Mouse (Mus musculus) kidney, embryonic 14.5 days (tissue): ENCODE results near the gene Zdhhc1. TPM values are rescaled to one million over a fixed set of nuclear protein-coding genes. Genes with fewer than 3 reads are reported as not detected.

Experiments used
- ATAC-seq: fragments of 200-750 bp; cut with Nextera tagmentation; 2 replicates; pipeline ENCODE4 v1.8.0; 2017; ENCODE audit warnings: moderate number of reproducible peaks, mild to moderate bottlenecking, moderate TSS enrichment, moderate library complexity; ENCODE audit not compliant: low FRiP score, low TSS enrichment
- H3K27ac ChIP-seq: fragments of 300-500 bp; sonication (generic); 2 replicates; pipeline ENCODE4 v1.5.1; 2014; ENCODE audit warnings: low read depth, mild to moderate bottlenecking, low read length, moderate library complexity, mixed read lengths
- H3K27me3 ChIP-seq: fragments of 300-500 bp; sonication (generic); 2 replicates; pipeline ENCODE4 v1.6.1; 2014; ENCODE audit warnings: mild to moderate bottlenecking, low read length; ENCODE audit not compliant: control insufficient read depth, insufficient read depth
- H3K36me3 ChIP-seq: fragments of 300-500 bp; sonication (generic); 2 replicates; pipeline ENCODE4 v1.6.1; 2014; ENCODE audit warnings: low read length, mixed read lengths; ENCODE audit not compliant: control insufficient read depth, insufficient read depth
- H3K4me1 ChIP-seq: fragments of 300-500 bp; sonication (generic); 2 replicates; pipeline ENCODE4 v1.6.1; 2014; ENCODE audit warnings: low read length, mixed read lengths; ENCODE audit not compliant: control insufficient read depth, insufficient read depth
- H3K4me2 ChIP-seq: fragments of 300-500 bp; sonication (generic); replicated peaks from 2 replicates; pipeline ENCODE4 v1.6.1; 2014; ENCODE audit warnings: low read depth, mild to moderate bottlenecking, low read length
- H3K4me3 ChIP-seq: fragments of 300-500 bp; sonication (generic); 2 replicates; pipeline ENCODE4 v1.5.1; 2014; ENCODE audit warnings: mild to moderate bottlenecking, low read length
- H3K9ac ChIP-seq: fragments of 300-500 bp; sonication (generic); 2 replicates; pipeline ENCODE4 v1.6.1; 2014; ENCODE audit warnings: low read depth, mild to moderate bottlenecking, low read length, moderate library complexity
- H3K9me3 ChIP-seq: fragments of 300-500 bp; sonication (generic); 2 replicates; pipeline ENCODE4 v1.6.1; 2016; ENCODE audit warnings: low read length; ENCODE audit not compliant: control insufficient read depth
- WGBS: fragments of 180-500 bp; shearing (Covaris S2); extraction: QIAGEN DNeasy Blood & Tissue Kit; methylation state at CpG from one replicate; pipeline ENCODE4 v1.1.7; 2014; 5-methylcytosine and 5-hydroxymethylcytosine counted together
- polyA plus RNA-seq: library from polyadenylated mRNA; unstranded; fragments of >200 nt; fragmentation: Nextera tagmentation; extraction: Ambion mirVana; gene quantifications from 2 replicates; pipeline ENCODE4 v1.2.1, GENCODE M21; 2014

Gene Zdhhc1
- polyA plus RNA-seq, 1 experiment from 2014 or later: 37.3 TPM

DNA sequence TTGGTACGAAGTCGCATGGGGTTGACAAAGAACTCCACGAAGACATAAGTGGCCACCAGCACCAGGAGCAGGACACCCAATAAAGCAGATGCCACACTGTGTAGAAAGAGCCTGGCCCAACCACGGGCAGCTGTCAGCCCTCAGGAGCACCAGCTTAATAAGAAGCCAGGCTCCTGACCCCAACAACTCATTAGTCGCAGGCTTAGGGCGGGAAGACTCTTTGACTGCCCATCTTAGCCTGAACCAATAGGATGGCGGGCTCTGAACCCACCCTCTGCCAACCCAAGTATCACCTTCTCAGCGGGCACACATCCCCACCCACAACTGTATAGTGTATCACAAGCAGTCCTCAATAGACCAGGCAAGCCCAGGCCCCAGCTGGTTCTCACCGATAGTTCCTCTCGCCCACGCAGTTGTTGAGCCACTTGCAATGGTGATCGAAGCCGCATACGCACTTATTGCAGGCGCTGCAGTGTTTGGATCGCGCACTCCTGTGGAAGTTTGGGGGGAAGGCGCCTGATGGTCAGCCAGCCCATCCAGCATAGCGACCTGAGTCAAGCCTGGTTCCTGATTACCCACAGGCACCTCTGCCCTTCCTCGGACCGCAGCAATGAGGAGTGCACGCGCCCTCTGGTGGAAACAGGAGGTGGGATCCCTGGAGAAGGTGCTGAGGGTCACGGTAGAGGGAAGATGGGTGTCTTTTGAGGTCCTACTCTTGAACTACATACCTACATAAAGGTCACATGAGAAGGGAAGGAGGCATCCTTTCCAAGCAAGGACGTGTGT, 19.9 kb downstream of the Zdhhc1 start:
- Histone ChIP-seq H3K9ac (no peak overlapping the region), H3K4me1 (peaks cover 18% of the 10 kb centered on the region), H3K36me3 (peaks cover 13% of the 10 kb centered on the region), H3K9me3 (no peaks in the 10 kb centered on the region), H3K27ac (no peak overlapping the region), H3K4me2 (no peak overlapping the region), H3K27me3 (peaks cover 4% of the 10 kb centered on the region), H3K4me3 (no peak overlapping the region)
- peak; percentile 7; the same call in 1 of the 2 replicates for ATAC-seq
- 42% methylated on average over 25 of the region's 25 CpGs for WGBS

DNA sequence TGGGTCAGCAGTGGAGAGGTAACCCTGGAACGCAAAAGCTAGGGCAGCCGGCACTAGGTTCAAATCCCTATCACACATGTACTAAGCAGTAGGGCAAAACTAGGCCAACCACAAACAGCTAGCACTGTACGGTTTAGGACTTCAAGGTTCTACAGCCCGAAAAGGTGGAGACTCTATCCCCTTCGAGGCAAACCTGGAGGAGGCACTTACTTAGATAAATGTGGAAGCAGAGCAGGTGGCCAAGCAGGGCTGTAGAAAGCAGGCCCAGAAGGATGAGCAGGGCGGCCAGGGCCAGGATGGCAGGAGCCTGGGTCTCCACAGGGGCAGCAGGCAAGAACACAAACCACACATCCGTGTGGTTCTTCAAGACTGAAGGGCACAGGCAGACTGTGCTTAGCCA, 20.5 kb downstream of the Zdhhc1 start:
- H3K27me3 ChIP-seq: peaks cover 4% of the 10 kb centered on the region
- WGBS: 93% methylated on average over 7 of the region's 7 CpGs
- H3K36me3 ChIP-seq: peaks cover 13% of the 10 kb centered on the region
- H3K4me1 ChIP-seq: peaks cover 18% of the 10 kb centered on the region
- H3K4me2 ChIP-seq: no peak overlapping the region
- no peak overlapping the region for H3K4me3 ChIP-seq
- ATAC-seq: no peak
- H3K27ac ChIP-seq: no peak overlapping the region
- H3K9ac ChIP-seq: no peak overlapping the region
- no peaks in the 10 kb centered on the region for H3K9me3 ChIP-seq

DNA sequence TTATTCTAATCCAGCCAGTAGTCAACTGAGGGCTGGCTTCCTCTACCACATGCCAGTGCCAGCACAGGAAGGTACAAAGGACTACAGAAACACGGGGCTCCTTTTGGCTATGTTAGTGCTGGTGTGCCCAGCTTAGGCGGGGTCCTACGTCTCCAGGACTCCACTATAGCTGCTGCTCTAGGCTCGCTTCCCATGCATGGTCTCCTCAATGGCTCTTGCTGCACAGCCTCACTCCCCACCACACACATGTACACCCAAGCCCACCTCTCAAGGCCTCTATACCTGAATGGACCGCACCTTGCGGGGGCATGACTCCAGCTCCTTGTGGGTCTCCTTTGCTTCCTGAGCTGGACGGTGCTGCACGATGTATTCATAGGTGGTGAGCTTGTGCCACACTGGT, 21.0 kb downstream of the Zdhhc1 start:
- Histone ChIP-seq H3K9me3 (no peaks in the 10 kb centered on the region), H3K4me1 (peaks cover 18% of the 10 kb centered on the region), H3K4me3 (no peak overlapping the region), H3K27ac (no peak overlapping the region), H3K4me2 (no peak overlapping the region), H3K27me3 (peaks cover 4% of the 10 kb centered on the region), H3K9ac (no peak overlapping the region), H3K36me3 (peaks cover 13% of the 10 kb centered on the region)
- ATAC-seq: no peak
- WGBS: 94% methylated on average over 8 of the region's 8 CpGs

DNA sequence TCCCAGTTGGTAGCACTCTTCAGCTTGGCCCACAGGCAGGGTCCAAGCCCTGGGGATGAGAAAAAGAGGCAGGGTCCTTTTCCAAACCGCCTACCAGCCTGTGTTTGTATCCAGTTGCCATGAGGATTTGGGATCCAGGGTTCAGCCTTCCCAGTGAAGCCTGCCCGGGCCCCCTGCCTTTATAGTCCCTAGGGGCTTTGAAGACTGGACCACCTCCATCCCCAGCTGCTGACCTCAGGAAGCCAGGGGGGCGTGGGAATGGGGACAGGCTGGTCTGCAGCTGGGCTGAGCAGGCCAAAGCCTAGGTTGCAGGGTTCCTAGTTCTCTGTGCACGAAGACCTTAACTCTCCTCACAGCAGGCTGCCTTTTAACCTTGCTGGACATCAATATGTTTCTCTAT, 21.4 kb downstream of the Zdhhc1 start:
- ATAC-seq: no peak
- no peak overlapping the region for H3K4me3 ChIP-seq
- peaks cover 4% of the 10 kb centered on the region for H3K27me3 ChIP-seq
- WGBS: 50% methylated on average over 4 of the region's 4 CpGs
- peaks cover 13% of the 10 kb centered on the region for H3K36me3 ChIP-seq
- H3K9me3 ChIP-seq: no peaks in the 10 kb centered on the region
- no peak overlapping the region for H3K9ac ChIP-seq
- no peak overlapping the region for H3K4me2 ChIP-seq
- H3K27ac ChIP-seq: no peak overlapping the region
- peaks cover 23% of the 10 kb centered on the region for H3K4me1 ChIP-seq

DNA sequence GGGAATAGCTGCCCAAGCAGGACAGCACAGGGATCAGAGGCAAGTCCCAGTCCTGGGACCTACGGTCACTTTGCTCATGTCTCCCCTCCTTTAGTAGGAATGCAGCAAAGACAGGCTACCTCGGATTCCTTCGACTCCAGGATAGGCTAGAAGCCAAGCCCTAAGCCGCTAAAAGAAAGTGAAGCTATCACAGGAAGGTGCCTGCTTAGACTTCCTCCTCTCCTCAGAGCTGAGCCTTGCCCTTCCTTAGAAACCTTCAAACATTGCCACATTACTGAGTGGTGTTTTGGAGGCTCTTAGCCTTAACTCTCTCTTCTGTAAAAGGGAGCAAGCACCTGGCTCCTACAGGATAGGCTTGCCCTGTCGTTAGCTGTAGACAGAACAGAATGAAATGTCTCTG, 22.0 kb downstream of the Zdhhc1 start:
- no peak overlapping the region for H3K9ac ChIP-seq
- H3K4me2 ChIP-seq: no peak overlapping the region
- peaks cover 24% of the 10 kb centered on the region for H3K4me1 ChIP-seq
- WGBS: 44% methylated on average over 5 of the region's 5 CpGs
- H3K27ac ChIP-seq: no peak overlapping the region
- peaks cover 4% of the 10 kb centered on the region for H3K27me3 ChIP-seq
- H3K4me3 ChIP-seq: no peak overlapping the region
- ATAC-seq: no peak
- H3K9me3 ChIP-seq: no peaks in the 10 kb centered on the region
- peaks cover 13% of the 10 kb centered on the region for H3K36me3 ChIP-seq

DNA sequence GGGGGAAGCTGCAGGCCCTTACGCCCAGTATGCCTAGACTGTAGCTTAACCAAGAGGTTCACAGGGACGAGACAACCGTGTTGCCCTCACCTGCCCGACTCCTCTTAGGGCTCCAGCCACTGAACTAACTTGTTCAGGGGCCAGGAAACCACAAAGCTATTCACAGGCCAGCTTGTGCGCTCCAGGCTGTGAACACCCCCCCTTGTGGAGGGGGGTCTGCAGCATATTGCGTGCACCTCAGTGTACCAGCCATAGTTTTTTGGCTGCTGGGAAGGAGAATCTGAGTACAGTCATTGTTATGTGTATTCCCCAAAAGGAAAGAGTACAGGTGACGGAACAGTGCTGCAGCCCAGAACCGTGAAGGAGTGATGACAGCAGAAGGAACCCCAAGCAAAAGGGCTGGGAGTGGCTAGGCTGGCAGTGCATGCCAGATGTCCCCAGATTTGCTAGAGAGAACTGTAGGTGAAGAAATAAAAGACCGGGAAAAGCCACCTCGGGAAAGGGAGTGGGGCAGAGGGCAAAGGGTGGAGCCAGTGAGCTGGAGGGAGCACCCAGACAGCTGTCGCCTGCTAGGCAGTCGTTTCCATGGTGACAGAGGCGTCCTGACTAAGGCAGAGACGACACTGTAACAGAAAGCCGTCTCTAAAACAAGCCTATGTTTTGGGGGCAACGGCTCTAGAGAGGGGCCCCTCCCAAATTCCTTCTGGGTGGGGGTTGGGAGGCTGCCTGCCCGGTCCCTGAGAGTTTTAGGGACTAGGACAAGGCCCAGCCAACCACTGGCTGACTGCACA, 22.7 kb downstream of the Zdhhc1 start:
- Histone ChIP-seq H3K9ac (no peak overlapping the region), H3K4me2 (no peak overlapping the region), H3K36me3 (peaks cover 13% of the 10 kb centered on the region), H3K4me1 (peaks cover 24% of the 10 kb centered on the region), H3K27me3 (peaks cover 4% of the 10 kb centered on the region), H3K9me3 (no peaks in the 10 kb centered on the region), H3K4me3 (no peak overlapping the region), H3K27ac (no peak overlapping the region)
- 35% methylated on average over 17 of the region's 17 CpGs for WGBS
- ATAC-seq: no peak

DNA sequence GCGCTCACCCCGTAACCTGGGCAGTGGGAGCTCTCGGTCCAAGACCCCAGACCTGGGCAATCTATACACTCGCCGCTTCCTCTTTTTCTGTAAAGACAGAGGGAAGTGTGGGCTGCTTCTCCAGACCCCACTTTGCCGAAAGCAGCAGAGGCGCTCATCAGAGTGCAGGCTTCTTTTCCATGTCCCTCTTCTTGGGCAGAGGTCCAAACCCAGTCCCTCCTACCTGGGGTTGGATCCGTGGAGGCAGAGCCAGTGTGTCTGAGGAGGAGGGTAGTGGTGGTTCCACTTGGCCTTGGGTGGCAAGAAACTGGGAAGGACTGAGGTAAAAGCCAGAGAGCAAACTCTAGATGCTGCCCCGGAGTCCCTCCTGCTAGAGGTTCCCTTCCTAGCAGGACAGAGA, 23.7 kb downstream of the Zdhhc1 start:
- no peak for ATAC-seq
- 69% methylated on average over 9 of the region's 9 CpGs for WGBS
- peaks cover 4% of the 10 kb centered on the region for H3K27me3 ChIP-seq
- no peaks in the 10 kb centered on the region for H3K9me3 ChIP-seq
- peaks cover 8% of the 10 kb centered on the region; the same call in 1 of the 2 replicates for H3K36me3 ChIP-seq
- peaks cover 24% of the 10 kb centered on the region for H3K4me1 ChIP-seq
- no peak overlapping the region for H3K9ac ChIP-seq
- H3K4me3 ChIP-seq: no peak overlapping the region
- no peak overlapping the region for H3K27ac ChIP-seq
- no peak overlapping the region for H3K4me2 ChIP-seq

DNA sequence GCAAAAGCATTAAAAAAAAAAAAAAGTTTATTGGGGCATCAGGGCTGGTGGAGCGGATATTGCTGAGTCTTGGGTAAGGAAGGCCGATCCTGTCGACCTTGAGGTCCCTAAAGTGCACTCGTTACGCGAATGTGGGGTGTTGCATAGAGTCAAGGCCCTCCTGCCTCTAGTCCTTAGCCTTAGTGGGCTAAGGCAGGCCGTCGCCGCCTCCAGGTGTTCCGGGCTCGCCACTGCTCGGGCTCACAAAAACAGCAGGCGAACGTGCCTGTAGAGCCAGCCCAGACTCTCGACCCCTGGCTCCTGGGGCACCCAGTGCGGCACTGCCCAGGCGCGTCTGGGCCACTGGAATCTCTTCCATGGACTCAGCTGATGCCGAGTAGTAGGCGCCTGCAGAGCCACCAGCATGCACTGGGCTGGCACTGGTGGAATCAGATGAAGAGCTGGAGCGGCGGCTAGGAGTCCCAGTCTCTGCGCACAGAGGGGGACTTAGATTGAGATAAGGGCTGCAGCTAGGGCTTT, 24.2 kb downstream of the Zdhhc1 start:
- peaks cover 4% of the 10 kb centered on the region for H3K27me3 ChIP-seq
- H3K4me1 ChIP-seq: peaks cover 24% of the 10 kb centered on the region

More for the DNA sequence above, 24.2 kb downstream of the Zdhhc1 start:
- Histone ChIP-seq H3K4me3 (no peak overlapping the region), H3K9me3 (no peaks in the 10 kb centered on the region), H3K27ac (no peak overlapping the region), H3K9ac (0 out of 2 replicates have a peak overlapping the region, but pooled peaks have one; percentile 12), H3K4me2 (no peak overlapping the region), H3K36me3 (peaks cover 8% of the 10 kb centered on the region; the same call in 1 of the 2 replicates)
- ATAC-seq: no peak
- 40% methylated on average over 23 of the region's 23 CpGs for WGBS
